14 mouse cellular contexts compared by ENCODE assay signal in the genomic region with DNA sequence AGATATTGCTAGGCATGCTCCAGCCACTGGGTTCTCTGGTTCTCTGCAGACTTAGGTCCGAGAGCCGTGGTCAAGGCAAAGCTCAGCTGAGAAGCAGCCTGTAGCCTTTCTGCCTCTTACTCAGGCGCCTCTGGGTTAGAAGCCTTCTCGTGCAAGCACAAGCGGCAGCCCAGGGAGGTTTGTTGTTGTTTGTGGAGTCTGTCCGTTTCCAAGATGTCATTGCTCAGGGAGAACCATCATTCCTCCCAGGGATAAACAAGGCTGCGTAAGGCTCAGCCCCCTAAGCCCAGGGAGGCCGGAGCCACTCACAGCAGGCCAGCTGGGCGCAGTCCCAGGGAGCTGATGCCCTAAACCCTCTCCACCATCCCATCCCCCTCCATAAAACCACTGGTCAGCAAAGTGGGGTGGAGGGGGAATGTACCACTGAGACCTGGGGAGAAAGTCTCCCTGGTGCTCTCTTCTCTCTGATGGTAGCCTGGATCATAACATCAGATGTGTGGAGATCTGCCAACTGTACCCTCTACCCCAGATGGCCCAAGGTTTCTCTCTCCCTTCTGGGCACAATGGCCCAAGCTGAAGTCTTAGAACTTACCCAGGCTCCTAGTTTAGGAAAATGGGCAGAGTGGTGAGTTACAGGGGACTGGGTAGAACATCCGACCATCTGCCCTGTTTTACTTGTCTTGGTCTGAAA.
DNase-seq lines count a peak whose midpoint lies in the region; ATAC-seq and TF ChIP-seq lines count a peak whose summit lies in the region.
"Had no signal": no experiment of that assay in that cellular context is flagged by ENCODE, and none has a peak within 500 bp of the region (broad histone marks: within the 10 kb centered on the region; RNA-seq: fewer than 3 reads in every experiment).

No protein-coding gene starts in this region.

- no peak overlapping the region for H3K4me3 ChIP-seq in lung, embryonic 14.5 days (ENCODE audit: low read depth, low read length)
- H3K4me3 ChIP-seq in forebrain, embryonic 14.5 days (ENCODE audit: low read depth, low read length) = no peak overlapping the region
- no peak overlapping the region for H3K4me3 ChIP-seq in intestine, embryonic 15.5 days (replicated peaks)
- 0 out of 2 replicates have a peak overlapping the region, but pooled peaks have one; percentile 10 for H3K4me3 ChIP-seq in neural tube, embryonic 15.5 days (replicated peaks)
- H3K4me3 ChIP-seq: embryonic facial prominence, embryonic 15.5 days had no signal

- no peak overlapping the region for H3K27ac ChIP-seq in lung, embryonic 14.5 days (ENCODE audit: low read depth)
- H3K27ac ChIP-seq in forebrain, embryonic 14.5 days (ENCODE audit: low read depth, low read length) = no peak overlapping the region; the same call in 1 of the 2 replicates
- H3K27ac ChIP-seq in intestine, embryonic 15.5 days = no peak overlapping the region
- H3K27ac ChIP-seq in neural tube, embryonic 15.5 days (replicated peaks) = no peak overlapping the region
- H3K27ac ChIP-seq: embryonic facial prominence, embryonic 15.5 days had no signal

- H3K4me1 ChIP-seq in lung, embryonic 14.5 days (ENCODE audit: insufficient read depth) = peaks cover 15% of the 10 kb centered on the region
- H3K4me1 ChIP-seq in forebrain, embryonic 14.5 days (ENCODE audit: control insufficient read depth, insufficient read depth, low read length) = peaks cover 36% of the 10 kb centered on the region
- H3K4me1 ChIP-seq in intestine, embryonic 15.5 days (replicated peaks) = peaks cover 38% of the 10 kb centered on the region
- H3K4me1 ChIP-seq in neural tube, embryonic 15.5 days = peaks cover 58% of the 10 kb centered on the region

- WGBS in lung, embryonic 14.5 days = 45% methylated on average over 10 of the region's 10 CpGs
- WGBS in forebrain, embryonic 14.5 days = 63% methylated on average over 10 of the region's 10 CpGs
- WGBS in intestine, embryonic 15.5 days = 59% methylated on average over 10 of the region's 10 CpGs
- WGBS in neural tube, embryonic 15.5 days = 52% methylated on average over 10 of the region's 10 CpGs

- no peaks in the 10 kb centered on the region for H3K27me3 ChIP-seq in lung, embryonic 14.5 days (ENCODE audit: insufficient read depth, low read length)
- no peaks in the 10 kb centered on the region for H3K27me3 ChIP-seq in forebrain, embryonic 14.5 days (replicated peaks; ENCODE audit: control insufficient read depth, insufficient read depth, low read length)
- no peaks in the 10 kb centered on the region for H3K27me3 ChIP-seq in intestine, embryonic 15.5 days (replicated peaks)
- H3K27me3 ChIP-seq in neural tube, embryonic 15.5 days (replicated peaks) = no peaks in the 10 kb centered on the region
- H3K27me3 ChIP-seq: embryonic facial prominence, embryonic 15.5 days had no signal

- TF ChIP-seq CTCF in lung, embryonic 14.5 days (IDR thresholded peaks at IDR 0.05; ENCODE audit: low read depth) = no peak

- peak; percentile 59 for DNase-seq in lung, embryonic 14.5 days
- DNase-seq in lung, postnatal 36 days = no peak
- DNase-seq in forebrain, embryonic 14.5 days (ENCODE audit: low spot score) = no peak
- no peak for DNase-seq in adrenal gland, postnatal 10 days
- DNase-seq in MN1 (ENCODE audit: low spot score) = no peak
- no peak for DNase-seq in embryo, embryonic 9.5 days (ENCODE audit: extremely low spot score)
- DNase-seq: adrenal gland, postnatal 14 days; heart, adult 11 months; kidney, postnatal 10 days; left cerebral cortex, postnatal 4 days had no signal

- H3K36me3 ChIP-seq in lung, embryonic 14.5 days (ENCODE audit: insufficient read depth) = peaks cover 24% of the 10 kb centered on the region; the same call in 1 of the 2 replicates
- peaks cover 18% of the 10 kb centered on the region; the same call in 1 of the 2 replicates for H3K36me3 ChIP-seq in forebrain, embryonic 14.5 days (ENCODE audit: control insufficient read depth, insufficient read depth, low read length)
- H3K36me3 ChIP-seq in intestine, embryonic 15.5 days = peaks cover 5% of the 10 kb centered on the region; the same call in 1 of the 2 replicates
- no peaks in the 10 kb centered on the region for H3K36me3 ChIP-seq in neural tube, embryonic 15.5 days
- H3K36me3 ChIP-seq: G1E had no signal

- peak; percentile 45; the same call in 1 of the 2 replicates for ATAC-seq in lung, embryonic 14.5 days (ENCODE audit: insufficient read depth)
- no peak for ATAC-seq in forebrain, embryonic 14.5 days
- ATAC-seq in intestine, embryonic 15.5 days = no peak
- no peak for ATAC-seq in neural tube, embryonic 15.5 days (ENCODE audit: low FRiP score)

- H3K4me2 ChIP-seq in lung, embryonic 14.5 days = peak overlapping the region; percentile 29
- peak overlapping the region; percentile 63 for H3K4me2 ChIP-seq in forebrain, embryonic 14.5 days (ENCODE audit: low read length)
- H3K4me2 ChIP-seq in intestine, embryonic 15.5 days (replicated peaks) = peak overlapping the region; percentile 57
- peak overlapping the region; percentile 71 for H3K4me2 ChIP-seq in neural tube, embryonic 15.5 days
- H3K4me2 ChIP-seq: embryonic facial prominence, embryonic 15.5 days had no signal

- no peak overlapping the region; the same call in 1 of the 2 replicates for H3K9ac ChIP-seq in lung, embryonic 14.5 days
- H3K9ac ChIP-seq in forebrain, embryonic 14.5 days (ENCODE audit: low read length) = no peak overlapping the region; the same call in 1 of the 2 replicates
- peak overlapping the region; percentile 17; the same call in 1 of the 2 replicates for H3K9ac ChIP-seq in intestine, embryonic 15.5 days
- peak overlapping the region; percentile 20; the same call in 1 of the 2 replicates for H3K9ac ChIP-seq in neural tube, embryonic 15.5 days (replicated peaks)
- H3K9ac ChIP-seq: embryonic facial prominence, embryonic 15.5 days had no signal

- no peaks in the 10 kb centered on the region for H3K9me3 ChIP-seq in lung, embryonic 14.5 days (ENCODE audit: low read depth, low read length)
- no peaks in the 10 kb centered on the region for H3K9me3 ChIP-seq in forebrain, embryonic 14.5 days (replicated peaks; ENCODE audit: control insufficient read depth, low read length)
- no peaks in the 10 kb centered on the region for H3K9me3 ChIP-seq in intestine, embryonic 15.5 days
- H3K9me3 ChIP-seq in neural tube, embryonic 15.5 days (replicated peaks) = no peaks in the 10 kb centered on the region
- H3K9me3 ChIP-seq: embryonic facial prominence, embryonic 15.5 days had no signal

Comparison
In these comparisons a context has a peak if more than half of its experiments do, and no peak if none do; other contexts are left out.
1. H3K9ac ChIP-seq: peak in intestine, embryonic 15.5 days (single experiment) and neural tube, embryonic 15.5 days (single experiment); none in lung, embryonic 14.5 days (single experiment) and forebrain, embryonic 14.5 days (single experiment).
2. Peak in every context shown above with its lines, with median percentiles within 50 percentile points of each other: H3K4me2 ChIP-seq.